Mouse (Mus musculus): ENCODE data around the gene Btnl10. TPM values are rescaled to one million over a fixed set of nuclear protein-coding genes. Genes with fewer than 3 reads are reported as not detected.

Btnl10 gene
- total RNA-seq, 1 experiment, result not detected

GRCm38 (mm10) chr11:58954420-58955142, 36.9 kb downstream of the Btnl10 start, which contains the start of the genes Hist3h2a and Trim17:
Hist3h2a (plus strand) TSS chr11:58954685.
Trim17 (plus strand) TSS chr11:58954685.
- TF ChIP-seq CHD2 (IDR thresholded peaks at IDR 0.05; ENCODE audit: low read depth, low read length) (peak; percentile 82), ZC3H11A (IDR thresholded peaks at IDR 0.05; ENCODE audit: borderline replicate concordance, low read depth, low read length) (no peak), MAFK (IDR thresholded peaks at IDR 0.05; ENCODE audit: insufficient read depth, low read depth, low read length) (no peak), HCFC1 (IDR thresholded peaks at IDR 0.05; ENCODE audit: borderline replicate concordance, insufficient read depth, low read length) (peak; percentile 32; the same call in 1 of the 2 replicates)
- H3K4me3 ChIP-seq (ENCODE audit: insufficient read depth in 1 of 2, low read depth in 1 of 2, low read length in 2 of 2, poor library complexity in 1 of 2, severe bottlenecking in 1 of 2), result peak within 1 kb of the TSS; percentile 65 to 94
- H3K4me1 ChIP-seq (ENCODE audit: control insufficient read depth in 2 of 2, insufficient read depth in 2 of 2, low read length in 2 of 2, poor library complexity in 1 of 2), result peaks cover 0 to 3% of the 10 kb centered on the region in 2 experiments; a peak in 1 of 4 replicates
- H3K9ac ChIP-seq (ENCODE audit: insufficient read depth, low read depth, low read length, poor library complexity, severe bottlenecking), result peak within 1 kb of the TSS; percentile 94
- H3K9me3 ChIP-seq (ENCODE audit: control insufficient read depth, insufficient read depth, low read depth, low read length), result no peaks in the 10 kb centered on the region
- in situ Hi-C loops (cut with MboI; ENCODE audit: low sequenced_read_pairs in 2 of 2, unreplicated experiment in 2 of 2), result no loop called here
- H3K27ac ChIP-seq (ENCODE audit: insufficient read depth, low read depth, low read length, poor library complexity, severe bottlenecking), result peak within 1 kb of the TSS; percentile 92
- peaks cover 5% of the 10 kb centered on the region; the same call in 1 of the 2 replicates for H3K36me3 ChIP-seq (ENCODE audit: control insufficient read depth, insufficient read depth, low read length, poor library complexity, severe bottlenecking)
- DNase-seq (ENCODE audit: low read depth, low spot score), result peak; percentile 95

- peaks cover 0 to 3% of the 10 kb centered on the region in 2 experiments; a peak in 1 of 4 replicates for H3K4me1 ChIP-seq (ENCODE audit: control insufficient read depth in 2 of 2, insufficient read depth in 2 of 2, low read length in 2 of 2, poor library complexity in 1 of 2)
- H3K4me3 ChIP-seq (ENCODE audit: insufficient read depth in 1 of 2, low read depth in 1 of 2, low read length in 2 of 2, poor library complexity in 1 of 2, severe bottlenecking in 1 of 2), result peak overlapping the region; percentile 65 to 94
- H3K36me3 ChIP-seq (ENCODE audit: control insufficient read depth, insufficient read depth, low read length, poor library complexity, severe bottlenecking), result peaks cover 5% of the 10 kb centered on the region; the same call in 1 of the 2 replicates
- no peak for TF ChIP-seq ZNF384 (IDR thresholded peaks at IDR 0.05; ENCODE audit: low read depth, low read length)
- no peak for TF ChIP-seq HCFC1 (IDR thresholded peaks at IDR 0.05; ENCODE audit: borderline replicate concordance, insufficient read depth, low read length)
- TF ChIP-seq MAFK (IDR thresholded peaks at IDR 0.05; ENCODE audit: insufficient read depth, low read depth, low read length), result no peak
- no peak for TF ChIP-seq ZC3H11A (IDR thresholded peaks at IDR 0.05; ENCODE audit: borderline replicate concordance, low read depth, low read length)
- no peak for TF ChIP-seq CHD2 (IDR thresholded peaks at IDR 0.05; ENCODE audit: low read depth, low read length)
- in situ Hi-C loops (cut with MboI; ENCODE audit: low sequenced_read_pairs in 2 of 2, unreplicated experiment in 2 of 2), result no loop called here
- H3K9ac ChIP-seq (ENCODE audit: insufficient read depth, low read depth, low read length, poor library complexity, severe bottlenecking), result peak overlapping the region; percentile 94
- no peaks in the 10 kb centered on the region for H3K9me3 ChIP-seq (ENCODE audit: control insufficient read depth, insufficient read depth, low read depth, low read length)
- no peak for DNase-seq (ENCODE audit: low read depth, low spot score)
- H3K27ac ChIP-seq (ENCODE audit: insufficient read depth, low read depth, low read length, poor library complexity, severe bottlenecking), result peak overlapping the region; percentile 92
Measured at GRCm38 (mm10) chr11:58955143-58955867, 37.6 kb downstream of the Btnl10 start.

DNA sequence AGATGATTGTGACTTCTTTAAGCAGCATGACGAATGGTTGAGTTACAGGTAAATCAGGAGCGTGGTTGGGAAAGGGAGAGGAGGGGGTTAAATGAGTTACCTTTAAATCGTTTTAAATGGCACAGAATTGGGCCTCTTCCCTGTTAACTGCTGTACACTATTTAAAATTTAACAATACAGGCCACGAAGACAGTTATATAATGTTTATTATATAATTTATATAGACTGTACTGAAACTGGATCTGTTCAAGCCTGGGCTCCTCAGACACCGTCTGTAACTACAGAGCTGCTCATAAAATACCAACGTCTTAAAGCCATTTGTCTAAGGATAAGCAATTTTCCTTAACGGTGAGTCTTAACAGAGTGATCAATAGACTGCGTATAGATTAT, 38.2 kb downstream of the Btnl10 start:
- Histone ChIP-seq H3K4me3 (ENCODE audit: insufficient read depth in 1 of 2, low read depth in 1 of 2, low read length in 2 of 2, poor library complexity in 1 of 2, severe bottlenecking in 1 of 2) (peak overlapping the region; percentile 65 to 94), H3K4me1 (ENCODE audit: control insufficient read depth in 2 of 2, insufficient read depth in 2 of 2, low read length in 2 of 2, poor library complexity in 1 of 2) (peaks cover 0 to 3% of the 10 kb centered on the region in 2 experiments; a peak in 1 of 4 replicates), H3K9ac (ENCODE audit: insufficient read depth, low read depth, low read length, poor library complexity, severe bottlenecking) (no peak overlapping the region), H3K36me3 (ENCODE audit: control insufficient read depth, insufficient read depth, low read length, poor library complexity, severe bottlenecking) (peaks cover 5% of the 10 kb centered on the region; the same call in 1 of the 2 replicates), H3K27ac (ENCODE audit: insufficient read depth, low read depth, low read length, poor library complexity, severe bottlenecking) (no peak overlapping the region), H3K9me3 (ENCODE audit: control insufficient read depth, insufficient read depth, low read depth, low read length) (no peaks in the 10 kb centered on the region)
- in situ Hi-C loops (cut with MboI; ENCODE audit: low sequenced_read_pairs in 2 of 2, unreplicated experiment in 2 of 2), result no loop called here
- TF ChIP-seq CHD2 (IDR thresholded peaks at IDR 0.05; ENCODE audit: low read depth, low read length) (no peak), ZC3H11A (IDR thresholded peaks at IDR 0.05; ENCODE audit: borderline replicate concordance, low read depth, low read length) (no peak), MAFK (IDR thresholded peaks at IDR 0.05; ENCODE audit: insufficient read depth, low read depth, low read length) (no peak), ZNF384 (IDR thresholded peaks at IDR 0.05; ENCODE audit: low read depth, low read length) (no peak), HCFC1 (IDR thresholded peaks at IDR 0.05; ENCODE audit: borderline replicate concordance, insufficient read depth, low read length) (no peak)
- DNase-seq (ENCODE audit: low read depth, low spot score), result no peak

DNA sequence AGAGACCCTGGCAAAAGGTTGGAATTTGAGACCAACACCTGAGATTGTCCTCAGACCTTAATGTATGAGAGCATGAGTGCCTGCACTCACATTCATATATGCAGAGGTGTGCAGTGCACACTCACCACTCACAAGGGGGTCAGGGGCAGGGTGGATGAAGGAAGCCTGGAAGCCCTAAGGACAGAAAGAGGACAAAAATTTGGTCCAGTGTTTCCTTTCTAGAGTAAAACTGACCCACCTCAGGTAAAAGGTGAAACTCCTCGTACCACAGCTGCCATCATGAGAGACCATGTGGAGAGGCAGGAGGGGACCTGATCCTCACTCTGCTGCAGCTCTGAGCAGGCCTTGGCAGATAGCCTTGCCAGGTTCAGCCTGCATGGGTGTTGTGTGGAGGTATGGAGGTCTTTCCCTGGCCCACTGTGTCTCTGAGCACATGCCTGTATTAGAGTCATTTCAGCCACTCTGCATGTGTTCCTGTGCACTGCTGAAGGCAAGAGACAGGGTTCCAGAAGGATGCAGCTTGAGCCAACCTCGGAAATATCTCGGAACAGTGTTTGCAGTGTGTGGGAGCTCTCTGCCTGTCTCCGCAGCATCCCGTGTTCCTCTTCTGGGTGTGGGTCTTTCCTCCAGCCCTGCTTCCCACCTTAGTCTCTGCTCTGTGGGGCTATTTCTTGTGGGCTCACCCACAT, 39.7 kb downstream of the Btnl10 start:
- no peak for DNase-seq (ENCODE audit: low read depth, low spot score)
- Histone ChIP-seq H3K27ac (ENCODE audit: insufficient read depth, low read depth, low read length, poor library complexity, severe bottlenecking) (no peak overlapping the region), H3K9me3 (ENCODE audit: control insufficient read depth, insufficient read depth, low read depth, low read length) (no peaks in the 10 kb centered on the region), H3K9ac (ENCODE audit: insufficient read depth, low read depth, low read length, poor library complexity, severe bottlenecking) (no peak overlapping the region), H3K4me3 (ENCODE audit: insufficient read depth in 1 of 2, low read depth in 1 of 2, low read length in 2 of 2, poor library complexity in 1 of 2, severe bottlenecking in 1 of 2) (no peak overlapping the region), H3K36me3 (ENCODE audit: control insufficient read depth, insufficient read depth, low read length, poor library complexity, severe bottlenecking) (peaks cover 5% of the 10 kb centered on the region; the same call in 1 of the 2 replicates), H3K4me1 (ENCODE audit: control insufficient read depth in 2 of 2, insufficient read depth in 2 of 2, low read length in 2 of 2, poor library complexity in 1 of 2) (peaks cover 0 to 3% of the 10 kb centered on the region in 2 experiments; a peak in 2 of 4 replicates)
- in situ Hi-C loops (cut with MboI; ENCODE audit: low sequenced_read_pairs in 2 of 2, unreplicated experiment in 2 of 2), result no loop called here
- no peak for TF ChIP-seq MAFK (IDR thresholded peaks at IDR 0.05; ENCODE audit: insufficient read depth, low read depth, low read length)

Measured in ES-E14 (cell line).